Mouse (Mus musculus) olfactory bulb, adult 2 months (tissue): ENCODE measurements around the gene Mecr.

Source experiments
- CTCF ChIP-seq: fragments of 200-500 bp; IDR thresholded peaks from 2 replicates; pipeline ENCODE4 v1.5.1; 2012; ENCODE audit warnings: low read depth, mild to moderate bottlenecking, low read length, moderate library complexity; ENCODE audit not compliant: insufficient read depth
- POLR2A ChIP-seq: fragments of 200-500 bp; IDR thresholded peaks from 2 replicates; pipeline ENCODE4 v1.6.1; 2012; ENCODE audit warnings: mild to moderate bottlenecking, low read depth, low read length, moderate library complexity; ENCODE audit not compliant: insufficient read depth

DNA sequence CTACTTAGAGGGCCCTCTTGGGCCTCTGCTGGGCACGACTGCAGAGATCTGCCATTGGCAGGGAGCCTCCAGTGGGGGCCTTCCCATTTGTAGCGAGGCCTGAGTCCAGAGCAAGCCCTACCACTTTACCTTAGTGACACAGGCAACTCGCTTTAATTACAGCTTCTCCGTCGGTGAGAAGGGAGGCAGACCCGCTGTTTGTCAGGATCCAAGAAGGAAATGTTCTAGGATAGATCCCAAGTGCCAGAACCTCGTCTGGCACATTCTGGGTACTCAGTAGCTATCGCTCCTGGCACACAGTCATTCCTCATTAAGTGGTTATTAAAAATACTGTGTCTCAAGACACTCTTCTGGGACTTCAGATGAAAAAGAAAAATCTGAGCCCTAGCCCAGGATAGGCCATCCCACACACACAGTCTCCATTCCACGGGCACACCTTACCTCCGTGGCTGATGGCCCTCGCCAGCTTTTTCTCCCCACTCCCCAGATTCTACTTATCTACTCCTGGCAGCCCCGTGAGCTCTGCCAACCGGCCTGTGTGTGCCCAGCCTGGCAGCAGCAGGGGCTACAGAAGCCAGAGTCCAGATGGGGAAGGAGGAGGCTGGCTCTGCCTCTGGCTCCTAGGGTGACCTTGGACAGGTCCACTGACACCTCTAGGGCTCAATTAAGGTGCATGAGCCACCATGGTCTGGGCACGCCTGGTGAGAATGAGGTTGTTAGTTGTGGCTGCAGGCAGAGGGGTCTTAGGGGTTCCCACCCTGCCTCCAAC, 46.8 kb upstream of the Mecr start:
- TF ChIP-seq CTCF (no peak), POLR2A (no peak)
